Mouse (Mus musculus): ENCODE measurements around the gene Arid3c. TPM values are rescaled to one million over a fixed set of nuclear protein-coding genes. Genes with fewer than 3 reads are reported as not detected.

Gene Arid3c
- polyA plus RNA-seq, 1 experiment from 2014 or later = 0.59 TPM

Other genes starting within 250 kb of the Arid3c start
- 8.7 and 9.2 TPM in 2 replicates for gene AI464131, start 228.1 kb downstream of the Arid3c start, polyA plus RNA-seq (2014; fragmentation: Nextera tagmentation; extraction: Ambion mirVana)
- 4.8 and 5.2 TPM in 2 replicates for gene 1110017D15Rik, start 213.8 kb downstream of the Arid3c start, polyA plus RNA-seq (2014; fragmentation: Nextera tagmentation; extraction: Ambion mirVana)
- 6.2 and 6.7 TPM in 2 replicates for gene Fam219a, start 161.6 kb downstream of the Arid3c start, polyA plus RNA-seq (2014; fragmentation: Nextera tagmentation; extraction: Ambion mirVana)
- gene Dnaic1, start 161.4 kb downstream of the Arid3c start, polyA plus RNA-seq (2014; fragmentation: Nextera tagmentation; extraction: Ambion mirVana) = 1.2 and 1.9 TPM in 2 replicates
- 28.1 and 34.5 TPM in 2 replicates for gene Enho, start 90.8 kb downstream of the Arid3c start, polyA plus RNA-seq (2014; fragmentation: Nextera tagmentation; extraction: Ambion mirVana)
- gene Cntfr, start 34.1 kb downstream of the Arid3c start, polyA plus RNA-seq (2014; fragmentation: Nextera tagmentation; extraction: Ambion mirVana) = 35.2 and 37.1 TPM in 2 replicates
- gene Il11ra1, start 31.2 kb downstream of the Arid3c start, polyA plus RNA-seq (2014; fragmentation: Nextera tagmentation; extraction: Ambion mirVana) = 65.0 and 66.9 TPM in 2 replicates
- 92.0 and 92.5 TPM in 2 replicates for gene Rpp25l, start 17.6 kb downstream of the Arid3c start, polyA plus RNA-seq (2014; fragmentation: Nextera tagmentation; extraction: Ambion mirVana)
- 135 and 142 TPM in 2 replicates for gene Dctn3, start 8.0 kb downstream of the Arid3c start, polyA plus RNA-seq (2014; fragmentation: Nextera tagmentation; extraction: Ambion mirVana)
- gene Galt, start 24.1 kb upstream of the Arid3c start, polyA plus RNA-seq (2014; fragmentation: Nextera tagmentation; extraction: Ambion mirVana) = 18.4 and 21.4 TPM in 2 replicates
- gene Sigmar1, start 25.0 kb upstream of the Arid3c start, polyA plus RNA-seq (2014; fragmentation: Nextera tagmentation; extraction: Ambion mirVana) = 75.9 and 84.1 TPM in 2 replicates
- 67.6 and 74.3 TPM in 2 replicates for gene Ccl27a, start 43.1 kb upstream of the Arid3c start, polyA plus RNA-seq (2014; fragmentation: Nextera tagmentation; extraction: Ambion mirVana)
- not detected in 2 replicates for gene Gm21541, start 172.5 kb upstream of the Arid3c start, polyA plus RNA-seq (2014; fragmentation: Nextera tagmentation; extraction: Ambion mirVana)
- 2.7 and 3.9 TPM in 2 replicates for gene Gm20878, start 210.4 kb upstream of the Arid3c start, polyA plus RNA-seq (2014; fragmentation: Nextera tagmentation; extraction: Ambion mirVana)
- not detected in 2 replicates for gene Fam205a4, start 234.9 kb upstream of the Arid3c start, polyA plus RNA-seq (2014; fragmentation: Nextera tagmentation; extraction: Ambion mirVana)

Data from forebrain, embryonic 11.5 days (tissue).